Mouse (Mus musculus) neural tube, embryonic 14.5 days (tissue): ENCODE data around the gene Clcn6. TPM values are rescaled to one million over a fixed set of nuclear protein-coding genes. Genes with fewer than 3 reads are reported as not detected.

ENCODE experiments used
- ATAC-seq: fragments of 200-750 bp; cut with Nextera tagmentation; 2 replicates; pipeline ENCODE4 v1.8.0; 2017; ENCODE audit warnings: low read depth, mild to moderate bottlenecking, moderate TSS enrichment, moderate library complexity
- H3K27ac ChIP-seq: fragments of 300-500 bp; sonication (generic); 2 replicates; pipeline ENCODE4 v1.5.1; 2014; ENCODE audit warnings: low read depth, mild to moderate bottlenecking, control low read depth, low read length, moderate library complexity, mixed read lengths
- H3K27me3 ChIP-seq: fragments of 300-500 bp; sonication (generic); 2 replicates; pipeline ENCODE4 v1.6.1; 2014; ENCODE audit warnings: low read length; ENCODE audit not compliant: control insufficient read depth, insufficient read depth
- H3K36me3 ChIP-seq: fragments of 300-500 bp; sonication (generic); 2 replicates; pipeline ENCODE4 v1.6.1; 2014; ENCODE audit warnings: low read length, mixed read lengths; ENCODE audit not compliant: control insufficient read depth, insufficient read depth
- H3K4me1 ChIP-seq: fragments of 300-500 bp; sonication (generic); 2 replicates; pipeline ENCODE4 v1.6.1; 2014; ENCODE audit warnings: low read length; ENCODE audit not compliant: control insufficient read depth, insufficient read depth
- H3K4me2 ChIP-seq: fragments of 300-500 bp; sonication (generic); 2 replicates; pipeline ENCODE4 v1.6.1; 2014; ENCODE audit warnings: mild to moderate bottlenecking, low read depth, low read length, control low read depth
- H3K4me3 ChIP-seq: fragments of 300-500 bp; sonication (generic); 2 replicates; pipeline ENCODE4 v1.5.1; 2014; ENCODE audit warnings: low read depth, low read length, control low read depth, mixed read lengths
- H3K9ac ChIP-seq: fragments of 300-500 bp; sonication (generic); replicated peaks from 2 replicates; pipeline ENCODE4 v1.6.1; 2014; ENCODE audit warnings: low read depth, mild to moderate bottlenecking, control low read depth, low read length, mixed read lengths
- H3K9me3 ChIP-seq: fragments of 300-500 bp; sonication (generic); 2 replicates; pipeline ENCODE4 v1.6.1; 2016; ENCODE audit warnings: low read length; ENCODE audit not compliant: control insufficient read depth
- WGBS: fragments of 180-500 bp; shearing (Covaris S2); extraction: QIAGEN DNeasy Blood & Tissue Kit; methylation state at CpG from one replicate; pipeline ENCODE4 v1.1.7; 2014; 5-methylcytosine and 5-hydroxymethylcytosine counted together
- polyA plus RNA-seq: library from polyadenylated mRNA; unstranded; fragments of >200 nt; fragmentation: Nextera tagmentation; extraction: Ambion mirVana; gene quantifications from 2 replicates; pipeline ENCODE4 v1.2.1, GENCODE M21; 2014

Clcn6 gene
- polyA plus RNA-seq, 1 experiment from 2014 or later: 30.6 TPM

- H3K36me3 ChIP-seq: peaks cover 9% of the 10 kb centered on the region; the same call in 1 of the 2 replicates
Measured at GRCm38 (mm10) chr4:148035440-148035839, 3.2 kb downstream of the Clcn6 start.

GRCm38 (mm10) chr4:148033858-148034410, 4.7 kb downstream of the Clcn6 start:
- Histone ChIP-seq H3K9ac (no peak overlapping the region), H3K4me3 (no peak overlapping the region), H3K4me1 (peaks cover 5% of the 10 kb centered on the region), H3K27ac (no peak overlapping the region), H3K36me3 (peaks cover 15% of the 10 kb centered on the region; the same call in 1 of the 2 replicates), H3K27me3 (no peaks in the 10 kb centered on the region), H3K9me3 (no peaks in the 10 kb centered on the region), H3K4me2 (no peak overlapping the region)
- 63% methylated on average over 7 of the region's 7 CpGs for WGBS
- ATAC-seq: no peak

More at GRCm38 (mm10) chr4:148035440-148035839, 3.2 kb downstream of the Clcn6 start:
- H3K27me3 ChIP-seq: no peaks in the 10 kb centered on the region
- H3K4me3 ChIP-seq: no peak overlapping the region
- H3K4me1 ChIP-seq: peaks cover 15% of the 10 kb centered on the region
- H3K4me2 ChIP-seq: no peak overlapping the region
- no peak overlapping the region for H3K9ac ChIP-seq
- WGBS: 92% methylated on average over 3 of the region's 3 CpGs
- ATAC-seq: no peak
- no peak overlapping the region for H3K27ac ChIP-seq
- H3K9me3 ChIP-seq: no peaks in the 10 kb centered on the region

- H3K9me3 ChIP-seq: no peaks in the 10 kb centered on the region
- H3K4me1 ChIP-seq: no peaks in the 10 kb centered on the region
- H3K27ac ChIP-seq: no peak overlapping the region
- H3K4me2 ChIP-seq: no peak overlapping the region
- no peak overlapping the region for H3K4me3 ChIP-seq
- 82% methylated on average over 5 of the region's 5 CpGs for whole genome bisulfite sequencing
- ATAC-seq: no peak
- peaks cover 36% of the 10 kb centered on the region for H3K36me3 ChIP-seq
- no peak overlapping the region for H3K9ac ChIP-seq
- H3K27me3 ChIP-seq: no peaks in the 10 kb centered on the region
Measured at GRCm38 (mm10) chr4:148030506-148030905, 8.1 kb downstream of the Clcn6 start.

DNA sequence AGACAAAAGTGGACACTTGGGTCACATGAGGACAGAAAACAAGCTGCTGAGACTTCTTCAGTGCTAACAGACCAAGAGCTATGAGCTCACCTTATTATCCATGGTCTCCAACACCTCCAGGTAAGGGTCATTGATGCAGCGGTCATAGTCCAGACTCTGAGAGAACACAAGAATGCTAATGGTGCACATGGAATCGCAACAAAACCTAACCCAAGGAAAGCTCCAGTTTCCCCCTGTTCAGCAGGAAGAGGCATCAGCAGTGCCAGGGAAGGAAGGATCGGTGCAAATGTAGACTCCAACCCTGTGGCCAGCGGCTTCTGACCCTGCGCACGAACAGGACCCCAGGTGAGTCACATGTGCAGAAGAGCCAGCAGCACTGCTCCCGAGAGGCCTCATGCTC, 9.3 kb downstream of the Clcn6 start:
- Histone ChIP-seq H3K4me1 (no peaks in the 10 kb centered on the region), H3K9me3 (no peaks in the 10 kb centered on the region), H3K4me3 (no peak overlapping the region), H3K27ac (no peak overlapping the region), H3K36me3 (peaks cover 42% of the 10 kb centered on the region), H3K27me3 (no peaks in the 10 kb centered on the region), H3K9ac (no peak overlapping the region), H3K4me2 (no peak overlapping the region)
- 93% methylated on average over 7 of the region's 7 CpGs for WGBS
- ATAC-seq: no peak

DNA sequence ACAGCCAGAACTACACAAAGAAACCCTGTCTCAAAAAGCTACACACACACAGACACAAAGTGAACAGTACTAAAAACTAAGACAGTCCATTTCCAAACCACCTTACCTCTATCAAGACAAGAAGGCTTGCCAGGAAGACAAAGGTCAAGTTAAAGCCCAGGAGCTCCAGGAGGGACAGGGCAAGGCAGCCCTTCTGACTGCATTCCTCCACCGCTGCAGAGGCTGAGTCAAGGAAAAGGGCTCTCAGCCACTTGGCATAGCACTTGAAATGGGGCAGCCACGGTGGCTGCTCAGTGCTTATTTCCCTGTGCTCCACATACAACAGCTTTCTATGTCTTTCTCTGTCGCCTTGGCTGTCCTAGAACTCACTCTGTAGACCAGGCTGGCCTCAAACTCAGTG, 14.6 kb downstream of the Clcn6 start:
- H3K9ac ChIP-seq: no peak overlapping the region
- WGBS: 95% methylated on average over 3 of the region's 3 CpGs
- H3K36me3 ChIP-seq: peaks cover 76% of the 10 kb centered on the region
- H3K4me2 ChIP-seq: no peak overlapping the region
- H3K27ac ChIP-seq: no peak overlapping the region
- H3K27me3 ChIP-seq: no peaks in the 10 kb centered on the region
- ATAC-seq: no peak
- H3K4me3 ChIP-seq: no peak overlapping the region
- H3K4me1 ChIP-seq: no peaks in the 10 kb centered on the region; the same call in 1 of the 2 replicates
- H3K9me3 ChIP-seq: no peaks in the 10 kb centered on the region

GRCm38 (mm10) chr4:148018410-148018809, 20.2 kb downstream of the Clcn6 start:
- Histone ChIP-seq H3K27ac (no peak overlapping the region), H3K9ac (no peak overlapping the region), H3K36me3 (peaks cover 87% of the 10 kb centered on the region), H3K9me3 (no peaks in the 10 kb centered on the region), H3K4me1 (no peaks in the 10 kb centered on the region; the same call in 1 of the 2 replicates), H3K4me3 (no peak overlapping the region), H3K4me2 (no peak overlapping the region), H3K27me3 (no peaks in the 10 kb centered on the region)
- WGBS: 44% methylated on average over 2 of the region's 2 CpGs
- peak; percentile 77 for ATAC-seq

DNA sequence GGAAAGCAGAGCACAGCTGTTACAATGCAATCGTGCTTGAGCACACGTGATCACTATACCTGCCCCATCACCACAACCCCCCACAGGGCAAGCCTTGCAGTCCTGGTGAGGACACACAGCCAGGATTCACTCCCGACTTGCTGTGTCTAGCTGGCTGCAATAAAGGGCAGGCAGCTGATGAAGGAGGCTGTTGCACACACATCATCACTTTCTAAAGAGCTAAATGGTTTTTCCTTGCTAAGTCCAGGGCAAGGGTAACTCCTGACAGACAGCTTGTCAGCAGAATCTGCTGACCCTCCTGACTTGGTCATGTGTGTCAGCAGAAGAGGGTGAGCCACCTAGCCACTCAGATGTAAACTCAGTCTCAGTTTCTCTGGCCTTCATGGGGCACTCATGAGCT, 21.6 kb downstream of the Clcn6 start:
- 80% methylated on average over 3 of the region's 3 CpGs for WGBS
- Histone ChIP-seq H3K4me1 (no peaks in the 10 kb centered on the region; the same call in 1 of the 2 replicates), H3K9me3 (no peaks in the 10 kb centered on the region), H3K36me3 (peaks cover 89% of the 10 kb centered on the region), H3K27ac (no peak overlapping the region), H3K9ac (no peak overlapping the region), H3K27me3 (no peaks in the 10 kb centered on the region), H3K4me2 (no peak overlapping the region), H3K4me3 (no peak overlapping the region)
- no peak for ATAC-seq

- Histone ChIP-seq H3K9ac (no peak overlapping the region), H3K27me3 (no peaks in the 10 kb centered on the region), H3K4me2 (no peak overlapping the region), H3K9me3 (no peaks in the 10 kb centered on the region), H3K4me1 (no peaks in the 10 kb centered on the region; the same call in 1 of the 2 replicates), H3K4me3 (no peak overlapping the region), H3K36me3 (peaks cover 89% of the 10 kb centered on the region), H3K27ac (no peak overlapping the region)
- WGBS: 85% methylated on average over 10 of the region's 10 CpGs
- no peak for ATAC-seq
Measured at GRCm38 (mm10) chr4:148015418-148015817, 23.2 kb downstream of the Clcn6 start.

DNA sequence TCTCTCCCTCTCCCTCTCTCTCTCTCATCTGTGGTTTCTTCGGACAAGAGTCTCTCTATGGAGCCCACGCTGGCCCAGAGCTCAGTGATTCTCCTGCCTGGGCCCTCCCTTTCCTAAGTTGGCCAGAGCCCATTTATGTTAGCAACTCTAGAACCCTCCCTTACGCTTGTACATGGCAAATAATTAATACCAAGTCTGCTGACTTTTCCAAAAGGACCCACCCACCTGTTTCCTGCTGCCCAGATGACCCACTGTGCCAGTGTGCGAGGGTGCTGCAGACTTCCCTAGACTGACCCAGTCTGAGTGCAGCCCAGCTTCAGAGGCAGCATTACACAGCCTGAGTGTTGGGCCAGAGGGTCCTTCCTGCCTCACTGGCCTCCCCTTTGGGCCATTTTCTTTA, 26.4 kb downstream of the Clcn6 start:
- no peak for ATAC-seq
- WGBS: 95% methylated on average over 4 of the region's 4 CpGs

More for the DNA sequence above, 26.4 kb downstream of the Clcn6 start:
- Histone ChIP-seq H3K4me3 (no peak overlapping the region), H3K9me3 (no peaks in the 10 kb centered on the region), H3K4me2 (no peak overlapping the region), H3K36me3 (peaks cover 98% of the 10 kb centered on the region), H3K9ac (no peak overlapping the region), H3K27me3 (no peaks in the 10 kb centered on the region), H3K4me1 (no peaks in the 10 kb centered on the region), H3K27ac (no peak overlapping the region)
